Mouse (Mus musculus): ENCODE data around the gene Itpr1.

Gene Itpr1

DNA sequence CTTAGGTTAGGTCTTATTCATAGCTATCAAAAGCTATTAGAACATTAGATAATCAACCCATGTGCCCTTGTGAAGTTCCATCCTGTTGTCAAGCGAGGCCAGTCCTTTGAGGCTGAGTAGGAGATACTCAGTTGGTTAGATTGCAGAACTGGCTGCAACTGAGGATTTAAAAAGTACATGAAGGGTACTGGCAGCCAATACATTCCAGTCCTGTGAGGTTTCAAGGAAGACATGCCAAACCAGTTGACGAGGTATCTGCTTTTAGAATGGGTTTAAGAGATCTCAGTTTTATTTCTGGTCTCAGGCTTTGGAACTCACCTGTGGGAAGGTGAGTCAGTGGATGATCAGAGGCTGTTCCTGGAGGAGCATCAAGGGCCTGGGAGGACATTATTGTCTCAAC lies 137.9 kb downstream of the Itpr1 start:
- in situ Hi-C loops (cut with MboI; ENCODE audit: unreplicated experiment in 2 of 2): no loop called here

DNA sequence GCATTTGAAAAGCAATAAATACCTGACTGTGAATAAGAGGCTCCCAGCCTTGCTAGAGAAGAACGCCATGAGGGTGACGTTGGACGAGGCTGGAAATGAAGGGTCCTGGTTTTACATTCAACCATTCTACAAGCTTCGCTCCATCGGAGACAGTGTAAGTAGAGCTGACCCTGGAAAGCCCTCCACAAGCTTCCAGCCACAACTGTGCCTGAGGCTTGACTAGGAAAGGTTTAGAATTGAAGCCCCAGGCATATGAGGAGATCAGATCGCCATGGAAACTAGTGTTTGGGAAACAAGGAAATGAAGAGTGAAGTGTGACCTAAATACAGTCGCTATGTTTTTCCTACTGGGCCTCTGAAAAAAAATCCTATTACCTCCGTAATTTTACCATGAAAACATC lies 139.1 kb downstream of the Itpr1 start:
- in situ Hi-C loops (cut with MboI; ENCODE audit: unreplicated experiment in 2 of 2): no loop called here

DNA sequence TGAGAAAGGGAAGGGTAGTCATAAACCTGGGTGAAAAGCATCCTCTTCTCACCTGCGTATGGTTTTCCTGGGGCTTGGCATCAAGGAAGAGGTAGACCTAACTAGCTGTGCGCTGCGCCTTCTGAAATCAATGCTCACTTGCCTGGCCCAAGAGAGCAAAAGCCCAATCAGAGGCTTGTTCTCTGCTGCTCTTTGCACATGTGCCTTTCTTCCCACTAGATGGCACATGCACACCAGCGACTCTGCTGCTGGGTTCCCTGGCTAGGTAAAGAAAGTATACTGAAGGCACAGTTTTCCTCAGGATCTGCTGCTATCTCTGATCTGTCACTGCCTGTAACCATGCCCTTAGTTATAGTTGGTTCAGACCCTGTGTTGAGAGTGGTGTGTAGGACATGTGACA lies 154.5 kb downstream of the Itpr1 start:
- in situ Hi-C loops (cut with MboI; ENCODE audit: unreplicated experiment in 2 of 2): no loop called here

DNA sequence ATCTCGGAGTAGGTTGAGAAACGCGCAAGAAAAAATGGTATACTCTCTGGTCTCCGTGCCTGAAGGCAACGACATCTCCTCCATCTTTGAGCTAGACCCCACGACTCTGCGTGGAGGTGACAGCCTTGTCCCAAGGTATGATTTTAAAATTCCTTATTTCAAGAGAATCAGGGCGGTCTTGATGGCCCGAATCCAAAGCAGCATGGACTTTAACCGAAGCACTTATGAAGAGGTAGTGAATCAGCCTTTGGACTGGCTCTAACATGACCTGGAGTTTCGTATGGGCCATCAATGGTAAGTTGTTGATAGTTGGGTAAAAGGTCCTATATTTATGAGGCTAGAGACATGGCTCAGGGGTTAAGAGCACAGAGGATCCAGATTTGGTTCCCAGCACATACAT lies 156.1 kb downstream of the Itpr1 start:
- in situ Hi-C loops (cut with MboI; ENCODE audit: unreplicated experiment in 2 of 2): no loop called here

DNA sequence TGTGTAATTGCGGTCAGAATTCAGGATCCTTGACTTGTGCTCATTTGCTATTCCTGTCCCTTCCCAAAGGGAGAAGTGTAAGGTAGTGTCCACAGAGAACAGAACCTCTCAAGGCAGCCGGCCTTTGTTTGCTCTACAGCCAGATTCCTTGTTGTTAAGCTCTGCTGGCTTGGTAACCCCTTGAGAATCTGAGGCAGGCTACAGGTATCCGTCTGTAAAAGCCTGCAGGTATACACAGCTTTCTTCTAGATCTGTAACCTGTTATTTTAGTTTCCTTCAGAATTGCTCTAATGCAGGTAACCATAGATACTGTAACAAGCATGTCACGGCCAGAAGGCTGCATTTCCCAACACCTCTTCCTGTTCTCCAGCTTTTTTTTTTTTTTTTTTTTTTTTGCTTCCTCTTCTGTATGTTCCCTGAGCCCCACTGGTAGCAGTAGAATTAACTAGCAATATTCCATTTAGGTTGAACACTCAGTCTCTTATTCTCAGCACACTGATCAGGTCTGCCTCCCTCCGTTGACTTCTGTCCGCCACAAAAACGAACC lies 158.5 kb downstream of the Itpr1 start:
- in situ Hi-C loops (cut with MboI; ENCODE audit: unreplicated experiment in 2 of 2): loop anchor here in 1 of 2 experiments (10.0 kb wide), 1 partner anchor 277 kb away; no protein-coding TSS in a partner anchor

DNA sequence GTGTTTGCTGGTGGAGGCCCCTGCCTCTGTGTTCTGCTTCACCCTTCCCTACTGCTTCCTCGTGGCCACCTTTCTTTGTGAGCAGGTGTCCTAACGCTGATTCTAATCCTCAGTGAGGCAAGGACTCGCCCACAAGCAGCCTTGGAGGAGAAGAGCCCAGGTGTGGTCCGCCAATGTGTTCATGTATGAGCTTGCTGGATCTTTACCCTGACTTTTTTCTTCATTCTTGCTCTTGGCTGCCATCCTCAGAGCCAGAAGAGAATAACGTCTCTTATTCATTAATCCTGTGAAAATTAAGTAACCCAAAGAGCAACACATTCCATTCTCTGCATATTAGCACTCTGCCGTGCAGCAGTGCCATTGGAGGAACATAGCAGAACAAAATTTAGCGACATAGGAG lies 161.1 kb downstream of the Itpr1 start:
- in situ Hi-C loops (cut with MboI; ENCODE audit: unreplicated experiment in 2 of 2): loop anchor here in 1 of 2 experiments (10.0 kb wide), 1 partner anchor 279 kb away; no protein-coding TSS in a partner anchor

GRCm38 (mm10) chr6:108379041-108379440 lies 166.1 kb downstream of the Itpr1 start:
- in situ Hi-C loops (cut with MboI; ENCODE audit: unreplicated experiment in 2 of 2): loop anchor here in 1 of 2 experiments (10.0 kb wide), 1 partner anchor 284 kb away; no protein-coding TSS in a partner anchor

- in situ Hi-C loops (cut with MboI; ENCODE audit: unreplicated experiment in 2 of 2): no loop called here
Measured at GRCm38 (mm10) chr6:108380209-108380608, 167.3 kb downstream of the Itpr1 start.

DNA sequence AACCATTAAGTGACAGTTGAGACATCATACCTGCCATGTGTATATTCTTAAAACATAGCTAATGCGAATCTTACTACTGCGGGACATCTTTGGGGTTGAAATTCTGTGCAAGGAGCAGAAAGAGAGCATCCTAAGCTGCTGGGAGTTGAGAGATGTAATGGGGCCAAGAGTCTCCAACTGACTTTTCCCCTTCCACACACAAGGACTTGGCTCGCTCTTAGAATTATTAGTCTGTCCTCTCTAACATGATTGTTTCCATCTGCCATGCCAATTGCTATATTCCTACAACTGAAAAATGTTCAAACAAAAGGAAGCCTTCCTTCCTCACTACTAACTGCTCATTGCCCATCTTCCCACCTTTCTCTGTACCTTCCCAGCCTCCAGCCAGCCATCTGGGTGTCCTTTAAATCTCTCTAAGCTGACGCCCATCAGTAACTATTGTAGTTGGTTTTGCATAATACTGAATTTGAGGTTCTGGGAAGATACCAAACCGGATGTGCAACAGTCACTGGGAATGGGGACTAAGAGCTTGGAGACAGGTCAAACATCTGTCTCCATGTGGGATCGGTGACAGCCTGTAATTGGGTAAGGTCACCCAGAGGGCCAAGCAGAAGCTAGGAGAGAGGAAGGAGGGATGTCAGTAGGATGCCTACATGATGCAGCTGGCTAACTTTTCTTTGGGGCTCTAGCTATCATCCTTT lies 177.9 kb downstream of the Itpr1 start:
- in situ Hi-C loops (cut with MboI; ENCODE audit: unreplicated experiment in 2 of 2): no loop called here

DNA sequence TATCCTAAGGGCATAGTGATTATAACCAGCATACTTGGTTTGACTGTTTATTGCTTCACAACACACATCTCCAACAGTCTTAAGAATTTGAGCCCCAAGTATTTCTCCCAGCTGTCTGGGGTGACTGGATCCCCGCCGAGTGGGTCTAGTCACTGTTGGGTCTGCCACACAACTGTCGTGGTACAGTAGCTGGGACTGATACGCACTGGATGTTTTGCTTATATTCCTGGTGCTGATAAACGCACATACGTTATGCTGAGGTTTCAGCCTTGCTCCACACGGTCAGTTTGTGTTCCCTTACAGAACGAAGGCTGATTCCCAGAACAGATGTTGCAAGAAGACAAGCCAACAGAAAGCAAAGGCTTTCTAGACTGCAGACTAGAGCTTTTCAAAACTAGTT lies 180.2 kb downstream of the Itpr1 start:
- in situ Hi-C loops (cut with MboI; ENCODE audit: unreplicated experiment in 2 of 2): no loop called here

- in situ Hi-C loops (cut with MboI; ENCODE audit: unreplicated experiment in 2 of 2): loop anchor here in 1 of 2 experiments (5.0 kb wide), 1 partner anchor 36 kb away; no protein-coding TSS in a partner anchor
Measured at GRCm38 (mm10) chr6:108397956-108398355, 185.1 kb downstream of the Itpr1 start.

DNA sequence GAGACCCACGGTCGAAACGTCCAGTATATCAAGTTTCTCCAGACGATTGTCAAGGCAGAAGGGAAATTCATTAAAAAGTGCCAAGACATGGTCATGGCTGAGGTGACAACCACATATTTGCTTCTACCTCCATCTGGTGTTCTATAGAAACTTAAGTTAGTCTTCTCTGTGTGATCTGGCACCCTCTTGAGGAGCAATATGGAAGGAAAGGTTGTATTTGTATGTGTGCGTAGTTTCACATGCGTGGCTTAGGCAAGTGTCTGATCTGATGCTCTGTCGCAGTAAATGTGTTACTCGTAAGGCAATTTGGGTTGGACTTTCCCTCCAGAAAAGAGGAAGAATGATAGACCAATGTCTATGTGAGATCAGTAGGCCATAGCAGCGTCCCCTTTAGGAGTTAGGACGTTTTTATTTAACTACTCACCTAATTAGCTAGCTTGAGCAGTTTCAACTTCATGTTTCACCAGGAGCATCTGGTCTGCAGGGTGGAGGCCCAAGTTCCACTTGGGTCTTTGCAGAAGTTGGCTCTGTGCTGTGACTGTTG lies 188.6 kb downstream of the Itpr1 start:
- in situ Hi-C loops (cut with MboI; ENCODE audit: unreplicated experiment in 2 of 2): loop anchor here in 1 of 2 experiments (5.0 kb wide), 1 partner anchor 304 kb away; no protein-coding TSS in a partner anchor

DNA sequence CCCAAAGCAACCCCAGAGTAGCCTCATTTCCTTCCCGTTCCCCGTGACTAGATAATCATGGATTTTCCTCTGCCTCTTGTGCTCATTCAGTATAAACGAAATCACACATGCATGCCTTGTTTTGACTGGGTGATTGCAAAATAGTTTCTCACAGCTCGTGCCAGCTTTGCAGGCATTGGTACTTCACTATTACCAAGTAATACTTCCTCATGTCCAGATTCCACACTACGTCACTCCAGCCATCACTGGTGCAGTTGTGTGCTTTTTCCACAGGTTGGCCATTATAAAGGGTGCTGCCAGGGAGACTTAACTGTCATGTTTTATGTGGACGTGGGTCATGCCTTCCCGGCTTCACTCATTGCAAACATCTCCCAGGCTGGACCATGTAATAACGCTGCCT lies 191.8 kb downstream of the Itpr1 start:
- in situ Hi-C loops (cut with MboI; ENCODE audit: unreplicated experiment in 2 of 2): loop anchor here (5.0 kb wide), 2 partner anchors 307 to 1597 kb away; no protein-coding TSS in a partner anchor

GRCm38 (mm10) chr6:108408053-108408452 lies 195.2 kb downstream of the Itpr1 start:
- in situ Hi-C loops (cut with MboI; ENCODE audit: unreplicated experiment in 2 of 2): loop anchor here (5.0 kb wide), 2 partner anchors 311 to 1601 kb away; no protein-coding TSS in a partner anchor

DNA sequence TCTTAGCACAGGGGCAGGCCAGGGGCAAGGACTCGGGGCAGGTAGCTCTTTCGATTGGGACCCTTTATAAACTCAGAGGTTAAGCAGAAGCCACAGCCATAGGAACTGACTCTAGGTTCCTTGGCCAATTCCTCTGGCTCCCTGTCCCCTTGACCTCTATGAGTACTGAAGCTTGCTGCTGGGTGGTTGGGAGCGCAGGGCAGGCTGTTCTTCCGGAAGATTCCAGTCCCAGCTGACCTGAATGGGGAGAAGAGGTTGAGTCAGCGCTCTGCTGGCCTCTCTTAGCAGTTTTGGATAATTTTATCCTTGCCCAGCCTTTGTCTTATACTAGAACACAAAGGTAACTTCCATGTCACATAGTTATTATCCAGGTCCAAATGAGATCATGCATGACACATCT lies 195.8 kb downstream of the Itpr1 start:
- in situ Hi-C loops (cut with MboI; ENCODE audit: unreplicated experiment in 2 of 2): loop anchor here (5.0 kb wide), 2 partner anchors 311 to 1601 kb away; no protein-coding TSS in a partner anchor

DNA sequence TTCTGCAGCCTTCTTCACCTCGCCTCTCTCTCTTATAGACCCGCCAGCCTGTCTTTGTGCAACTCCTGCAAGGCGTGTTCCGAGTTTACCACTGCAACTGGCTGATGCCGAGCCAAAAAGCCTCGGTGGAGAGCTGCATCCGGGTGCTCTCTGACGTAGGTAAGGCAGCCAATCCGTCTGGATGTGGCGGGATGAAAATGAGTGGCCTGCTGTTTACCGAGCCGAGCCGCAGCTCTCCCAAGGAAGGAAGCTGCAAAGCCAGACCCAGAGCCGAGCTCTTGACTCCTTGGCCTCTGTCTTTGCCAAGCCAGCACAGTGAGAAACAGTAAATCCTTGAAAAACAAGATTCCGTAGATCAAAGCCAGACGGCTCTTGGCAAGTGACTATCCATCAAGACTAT lies 197.9 kb downstream of the Itpr1 start:
- in situ Hi-C loops (cut with MboI; ENCODE audit: unreplicated experiment in 2 of 2): loop anchor here (10.0 kb wide), 2 partner anchors 304 to 324 kb away; no protein-coding TSS in a partner anchor

GRCm38 (mm10) chr6:108411201-108411600 lies 198.3 kb downstream of the Itpr1 start:
- in situ Hi-C loops (cut with MboI; ENCODE audit: unreplicated experiment in 2 of 2): loop anchor here (10.0 kb wide), 2 partner anchors 304 to 324 kb away; no protein-coding TSS in a partner anchor

DNA sequence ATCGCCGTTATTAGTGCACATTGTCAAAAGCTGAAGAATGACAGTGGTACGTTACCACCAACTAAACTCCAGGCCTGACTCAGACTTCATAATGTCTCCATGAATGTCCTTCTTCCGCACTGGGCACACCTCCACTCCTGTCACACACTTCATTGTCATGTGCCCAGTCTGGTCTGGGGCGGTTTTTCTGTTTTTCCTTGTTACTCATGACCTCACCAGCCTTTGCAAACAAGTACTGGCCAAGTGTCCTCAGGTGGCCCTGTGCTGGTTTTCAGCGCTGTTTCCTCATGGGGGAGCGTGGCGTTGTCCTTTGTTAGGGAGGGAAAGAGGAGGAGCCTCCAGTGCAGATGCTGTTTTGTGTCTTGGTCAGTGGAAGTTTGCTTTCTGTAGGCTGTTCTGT lies 200.1 kb downstream of the Itpr1 start:
- in situ Hi-C loops (cut with MboI; ENCODE audit: unreplicated experiment in 2 of 2): loop anchor here (10.0 kb wide), 2 partner anchors 302 to 322 kb away; no protein-coding TSS in a partner anchor

DNA sequence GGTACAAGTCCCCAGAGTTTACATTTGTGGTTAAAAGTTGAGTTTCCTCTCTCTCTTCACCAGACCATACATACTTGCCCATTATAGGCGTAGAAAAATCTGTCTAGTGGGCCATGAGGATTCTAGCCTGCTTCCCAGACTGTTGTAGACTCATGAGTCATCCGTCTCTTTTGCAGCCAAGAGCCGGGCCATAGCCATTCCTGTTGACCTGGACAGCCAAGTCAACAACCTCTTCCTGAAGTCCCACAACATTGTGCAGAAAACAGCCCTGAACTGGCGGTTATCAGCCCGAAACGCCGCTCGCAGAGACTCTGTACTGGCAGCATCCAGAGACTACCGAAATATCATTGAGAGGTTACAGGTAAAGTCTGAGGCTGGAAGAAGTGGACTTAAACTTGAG lies 200.7 kb downstream of the Itpr1 start:
- in situ Hi-C loops (cut with MboI; ENCODE audit: unreplicated experiment in 2 of 2): loop anchor here (10.0 kb wide), 2 partner anchors 301 to 321 kb away; no protein-coding TSS in a partner anchor

DNA sequence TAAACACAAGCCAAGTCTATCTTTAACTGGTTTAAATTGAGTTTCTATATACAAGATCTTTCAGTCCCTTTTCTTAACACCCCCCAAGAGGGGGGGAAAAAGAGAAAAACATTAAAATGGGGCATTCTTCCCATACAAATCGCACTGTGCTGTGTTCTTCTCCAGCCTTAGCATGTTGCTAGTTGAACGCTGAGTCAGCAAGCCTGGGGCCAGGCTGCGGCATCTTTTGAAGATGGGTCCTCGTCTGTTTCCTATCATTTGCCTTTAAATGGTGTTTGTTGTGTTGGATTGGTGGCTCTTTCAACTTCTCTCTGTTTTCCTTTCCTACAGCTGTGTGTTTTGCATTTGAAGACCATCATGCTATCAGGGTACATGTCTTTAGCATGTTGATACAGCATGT lies 203.0 kb downstream of the Itpr1 start:
- in situ Hi-C loops (cut with MboI; ENCODE audit: unreplicated experiment in 2 of 2): loop anchor here (10.0 kb wide), 2 partner anchors 299 to 319 kb away; no protein-coding TSS in a partner anchor

DNA sequence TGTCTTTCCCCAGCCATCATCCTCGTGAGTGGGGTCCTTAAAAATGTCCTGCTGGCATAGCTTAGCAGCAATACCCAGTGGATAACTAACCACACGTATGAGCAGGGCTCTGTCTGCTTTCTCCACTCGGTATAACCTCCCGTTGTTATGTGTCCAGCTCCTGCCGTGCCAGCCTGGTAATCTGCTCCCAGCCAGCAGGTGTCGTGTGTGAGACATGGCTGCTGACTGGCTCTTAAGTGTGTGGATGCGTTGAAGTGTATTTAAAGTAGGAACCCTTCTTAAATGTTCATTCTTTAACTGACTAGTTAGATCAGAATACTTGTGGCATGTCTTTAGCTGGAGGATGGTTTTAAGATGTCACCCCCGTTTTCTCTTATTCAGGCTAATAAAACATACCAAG lies 204.6 kb downstream of the Itpr1 start:
- in situ Hi-C loops (cut with MboI; ENCODE audit: unreplicated experiment in 2 of 2): loop anchor here (10.0 kb wide), 2 partner anchors 297 to 317 kb away; no protein-coding TSS in a partner anchor

Measured in v-Abl transformed pro-B cells (cell line).